Mouse (Mus musculus) embryo, embryonic 10 days (tissue): ENCODE measurements around the gene Brd7.

Experiments used
- DNase-seq: peaks from one replicate; pipeline ENCODE4 v3.0.0-alpha.2; 2015; ENCODE audit warnings: low spot score

The Brd7 gene

DNA sequence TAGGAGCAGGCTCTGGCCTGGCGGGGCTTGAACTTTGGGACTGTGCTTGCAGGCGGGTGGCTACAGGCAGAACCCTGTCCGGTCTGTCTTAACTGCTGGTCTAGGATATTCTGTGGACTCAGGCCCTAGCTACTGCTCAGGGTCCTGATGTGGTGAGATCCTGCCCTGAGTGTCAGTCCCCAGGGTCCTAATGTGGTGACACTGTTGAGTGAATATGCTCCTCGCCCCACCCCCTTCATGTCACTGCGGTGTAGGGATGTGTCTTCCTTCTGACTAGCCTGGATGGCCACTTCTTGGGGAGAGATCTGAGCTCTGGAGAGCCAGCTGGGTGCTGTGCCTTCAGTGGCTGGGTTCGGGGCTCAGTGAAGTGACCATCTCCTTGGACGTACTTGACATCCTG, 52.1 kb downstream of the Brd7 start:
- DNase-seq, result no peak

- DNase-seq, result no peak
These were observed 52.6 kb downstream of the Brd7 start for GRCm38 (mm10) chr8:88309274-88309873.

DNA sequence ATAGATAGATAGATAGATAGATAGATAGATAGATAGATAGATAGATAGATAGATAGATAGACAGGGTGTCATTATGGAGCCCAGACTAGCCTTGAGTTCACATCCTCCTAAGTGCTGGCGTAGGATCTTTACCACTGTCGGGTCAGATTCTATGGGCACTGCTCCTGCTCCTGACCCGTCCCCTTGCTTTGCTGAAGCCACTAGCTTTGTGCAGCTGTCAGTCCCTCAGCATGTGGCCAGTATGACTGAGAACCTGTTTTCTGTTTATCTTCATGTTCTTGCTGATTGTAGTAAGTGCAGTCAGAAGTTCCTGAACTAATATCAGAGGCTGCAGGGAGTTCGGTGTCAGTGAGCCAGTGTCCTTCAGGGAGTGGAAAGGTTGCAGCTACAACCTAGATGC, 54.3 kb downstream of the Brd7 start:
- no peak for DNase-seq

DNA sequence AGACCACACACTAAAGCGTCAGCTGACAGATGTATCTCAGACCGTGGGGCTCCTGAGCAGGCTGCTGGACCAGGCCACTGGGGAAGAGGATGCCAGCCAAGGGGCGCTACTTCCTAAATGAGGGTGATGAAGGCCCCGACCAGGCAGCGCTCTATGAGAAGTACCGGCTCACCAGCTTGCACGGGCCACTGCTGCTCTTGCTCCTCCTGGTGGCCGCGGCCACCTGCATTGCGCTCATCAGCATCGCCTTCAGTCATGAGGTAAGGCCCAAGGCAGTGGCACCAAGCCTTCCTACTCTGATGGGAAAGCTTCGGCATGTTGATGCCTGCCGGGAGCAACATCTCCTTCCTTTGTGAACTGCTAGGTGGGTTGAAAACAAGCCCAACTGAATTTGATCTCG, 55.5 kb downstream of the Brd7 start:
- peak; percentile 52 for DNase-seq

DNA sequence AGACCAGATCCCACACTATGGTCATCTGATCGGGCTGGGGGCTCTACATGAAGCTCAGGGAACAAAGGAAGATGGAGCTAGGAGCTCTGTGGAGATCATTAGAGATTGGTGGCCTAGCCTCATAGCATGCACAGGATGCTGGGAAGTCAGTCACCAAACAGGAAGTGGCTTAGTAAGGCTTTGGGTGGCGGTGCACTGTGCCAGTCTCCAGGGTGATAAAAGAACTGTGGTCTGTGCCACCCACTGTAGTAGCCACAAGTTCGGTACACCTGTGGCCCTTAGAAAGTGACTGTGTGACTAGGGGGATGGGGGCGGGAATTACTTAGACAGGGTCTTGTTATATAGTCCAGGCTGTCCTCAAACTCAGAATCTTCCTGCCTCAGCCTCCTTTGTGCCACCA, 56.2 kb downstream of the Brd7 start:
- no peak for DNase-seq

DNA sequence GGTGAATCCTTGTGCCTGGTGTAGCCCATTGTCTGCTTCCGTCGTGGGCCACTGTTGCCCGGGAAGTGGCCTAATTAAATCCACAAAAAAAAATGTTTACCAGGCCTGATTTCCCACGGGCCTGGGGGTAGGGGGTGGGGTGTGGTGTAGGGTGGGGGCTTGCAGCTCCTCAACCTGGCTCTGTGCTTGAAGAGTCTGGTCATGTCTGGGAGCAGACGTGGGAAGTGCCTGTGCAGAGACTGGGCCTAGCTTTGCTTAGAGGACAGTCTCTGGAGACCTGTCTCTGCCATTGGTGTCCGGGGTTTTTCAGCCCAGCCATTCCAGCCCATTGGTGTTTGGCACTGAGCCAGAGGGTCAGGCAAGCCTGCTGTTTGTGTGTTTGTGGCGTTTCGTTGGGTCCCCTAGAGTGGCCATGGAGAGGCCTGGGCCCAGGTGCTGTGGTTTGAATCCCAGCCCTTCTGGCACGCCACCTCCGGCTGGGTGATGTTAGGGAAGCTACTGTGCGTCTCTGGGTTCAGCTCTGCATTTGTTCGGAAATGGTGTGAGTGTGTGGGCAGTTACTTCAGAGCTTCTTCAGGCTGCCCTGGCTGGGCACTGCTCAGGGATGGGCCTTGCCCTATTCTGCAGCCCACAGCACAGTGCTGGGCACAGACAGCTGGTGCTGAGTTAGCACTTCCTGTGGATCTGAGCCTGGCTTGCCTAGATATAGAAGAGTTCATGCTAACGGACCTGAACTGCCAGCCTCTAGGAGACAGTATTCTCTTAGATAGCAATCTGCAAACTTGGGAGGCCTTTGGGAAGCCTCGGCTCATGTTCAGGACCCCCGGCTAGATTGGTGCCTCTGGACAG, 60.2 kb downstream of the Brd7 start:
- no peak for DNase-seq

DNA sequence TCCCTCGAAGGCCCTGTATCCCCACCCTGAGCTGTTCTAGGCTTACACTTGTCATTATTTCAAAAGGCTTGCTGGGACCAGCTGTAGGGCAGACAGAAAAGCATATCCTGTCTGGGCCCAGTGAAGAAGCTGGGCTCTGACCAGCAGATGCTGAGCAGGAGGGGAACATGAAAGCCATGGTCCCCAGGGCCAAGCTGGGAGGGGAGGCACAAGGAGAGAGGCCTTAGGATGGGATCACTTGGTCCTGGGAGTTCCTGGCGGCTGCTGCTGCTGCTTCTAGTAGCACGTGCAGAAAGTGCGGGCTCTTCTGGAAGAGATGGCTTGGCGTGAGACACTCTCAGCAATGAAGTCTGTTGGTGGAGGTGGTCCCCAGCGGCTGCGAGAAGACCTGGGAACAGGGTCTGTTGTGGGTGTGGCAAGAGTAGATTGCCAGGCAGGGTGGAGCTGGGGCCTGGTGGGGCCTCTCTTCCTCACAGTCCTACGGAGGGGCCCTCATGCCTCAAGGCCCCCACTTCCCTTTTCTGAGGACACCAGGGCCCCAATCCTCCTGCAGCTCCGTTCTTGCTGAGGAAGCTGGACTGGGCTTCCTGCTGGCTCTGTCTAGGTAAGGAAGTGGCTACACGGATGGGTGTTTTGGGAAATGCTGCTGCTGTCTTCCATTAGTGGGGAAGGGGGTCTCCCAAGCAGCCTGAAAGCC, 61.9 kb downstream of the Brd7 start:
- no peak for DNase-seq

DNA sequence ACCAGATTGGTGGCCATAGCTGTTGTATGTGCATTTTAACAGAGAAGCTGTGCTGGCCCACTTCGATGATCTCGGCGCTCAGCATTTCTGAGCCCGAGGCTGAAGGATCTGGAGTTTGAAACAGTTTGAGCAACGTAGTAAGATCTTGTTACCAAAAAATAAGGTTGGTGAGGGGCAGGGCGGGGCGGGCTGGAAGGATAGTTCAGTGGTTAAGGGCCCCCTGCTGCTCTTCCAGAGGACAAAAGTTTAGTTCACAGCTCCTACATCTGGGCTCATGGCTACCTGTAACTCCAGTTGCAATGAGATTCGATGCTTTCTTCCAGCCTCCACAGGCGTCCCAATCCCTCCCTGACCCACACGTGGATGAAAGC, 63.3 kb downstream of the Brd7 start:
- no peak for DNase-seq

- peak; percentile 44 for DNase-seq
These were observed 63.8 kb downstream of the Brd7 start for GRCm38 (mm10) chr8:88297976-88298732.

DNA sequence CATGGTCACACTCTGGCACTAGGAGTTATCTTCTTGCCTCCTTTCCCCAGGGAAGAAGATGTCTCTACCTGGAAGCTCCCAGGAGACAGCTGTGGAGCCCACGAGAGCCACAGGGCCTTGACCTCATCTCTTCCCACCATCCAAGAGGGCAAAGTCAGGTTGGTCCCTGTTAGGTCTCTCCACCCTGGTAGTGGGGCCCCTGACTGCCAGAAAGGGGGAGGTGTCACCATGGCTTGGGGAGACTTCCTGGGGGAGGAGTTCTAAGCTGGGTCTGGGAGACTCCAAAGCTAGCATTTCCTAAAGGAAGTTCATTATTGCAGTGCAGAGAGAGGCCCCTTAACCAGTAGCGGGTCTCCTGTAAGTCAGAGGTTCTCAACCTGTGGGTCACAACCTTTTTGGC, 67.0 kb downstream of the Brd7 start:
- DNase-seq, result no peak

GRCm38 (mm10) chr8:88293590-88294356, 68.2 kb downstream of the Brd7 start:
- no peak for DNase-seq

- no peak for DNase-seq
These were observed 69.1 kb downstream of the Brd7 start for GRCm38 (mm10) chr8:88292926-88293325.

GRCm38 (mm10) chr8:88291305-88291690, 70.7 kb downstream of the Brd7 start:
- no peak for DNase-seq

DNA sequence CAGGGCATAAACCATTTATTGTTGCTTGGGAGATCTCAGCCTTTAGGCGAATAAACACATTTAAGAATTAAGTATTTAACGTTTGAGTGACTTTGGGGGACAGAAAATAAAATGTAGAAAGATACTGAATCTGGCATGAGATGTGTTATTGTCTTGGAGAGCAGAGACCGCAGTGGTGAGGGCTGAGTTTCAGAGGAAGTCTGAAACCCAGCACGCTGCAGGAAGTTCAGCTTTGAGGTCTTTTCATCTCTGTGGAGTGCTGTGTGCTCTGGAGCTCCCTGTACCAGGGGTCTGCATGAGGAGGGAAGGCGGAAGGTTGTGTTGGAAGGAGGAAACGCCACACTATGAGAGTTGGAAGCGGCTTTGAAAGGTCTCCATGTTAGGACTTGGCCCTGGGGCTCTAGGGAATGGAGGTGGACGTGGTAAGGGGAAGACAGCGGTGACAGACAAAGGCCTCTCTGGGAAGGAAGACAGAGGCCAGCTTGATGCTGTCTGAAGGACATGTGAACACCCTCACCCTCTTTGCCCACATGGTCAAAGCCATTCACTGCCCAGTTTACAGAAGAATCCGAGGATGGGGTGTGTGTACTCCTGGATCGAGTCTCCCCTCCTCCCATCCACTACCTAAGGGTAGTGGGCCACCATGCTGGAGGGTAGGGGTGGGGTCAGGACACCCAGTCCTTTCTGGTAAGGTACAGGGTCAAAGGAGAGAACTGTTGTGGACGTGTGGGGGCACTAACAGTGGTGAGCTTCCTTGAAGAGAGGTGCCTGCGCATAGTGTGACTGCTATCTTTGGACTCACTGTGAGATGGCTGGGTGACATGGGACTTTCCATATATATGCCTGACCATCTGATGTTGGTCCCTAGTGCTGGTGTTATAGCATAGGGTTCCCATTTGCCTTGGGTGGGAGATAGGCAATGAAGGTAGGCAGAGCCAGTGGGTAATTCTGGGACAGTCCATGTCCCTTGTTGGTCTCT, 71.4 kb downstream of the Brd7 start:
- no peak for DNase-seq

GRCm38 (mm10) chr8:88289901-88290300, 72.1 kb downstream of the Brd7 start:
- DNase-seq, result no peak

DNA sequence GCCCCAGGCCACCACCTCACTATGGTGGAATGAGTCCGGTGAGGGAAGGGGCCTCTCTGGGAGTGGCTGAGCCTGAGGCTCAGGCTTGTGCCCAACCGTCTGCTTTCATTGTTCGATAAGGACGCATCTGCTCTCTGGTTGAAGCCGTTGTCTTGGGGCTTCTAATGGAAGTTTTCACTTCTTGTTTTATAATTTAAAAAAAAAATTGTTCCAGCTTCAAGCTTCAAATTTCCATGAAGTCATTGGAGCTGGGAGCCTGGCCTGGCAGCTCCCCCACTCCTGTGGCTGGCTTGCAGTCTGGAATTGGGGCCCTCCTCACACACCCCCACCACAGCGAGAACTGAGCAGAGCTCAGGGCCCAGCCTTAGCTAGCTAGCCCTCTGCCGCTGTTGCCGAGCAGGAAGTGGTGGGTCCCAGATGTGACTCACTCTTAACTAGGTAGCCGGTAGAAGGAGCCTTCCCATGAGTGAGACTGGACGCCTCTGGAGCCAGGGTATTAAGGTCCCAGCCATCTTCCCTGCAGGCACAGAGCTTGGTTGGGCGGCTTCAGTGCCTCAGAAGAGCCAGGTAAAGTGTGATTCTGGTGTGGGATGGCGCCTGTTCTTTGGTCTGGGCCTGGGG, 73.3 kb downstream of the Brd7 start:
- no peak for DNase-seq

DNA sequence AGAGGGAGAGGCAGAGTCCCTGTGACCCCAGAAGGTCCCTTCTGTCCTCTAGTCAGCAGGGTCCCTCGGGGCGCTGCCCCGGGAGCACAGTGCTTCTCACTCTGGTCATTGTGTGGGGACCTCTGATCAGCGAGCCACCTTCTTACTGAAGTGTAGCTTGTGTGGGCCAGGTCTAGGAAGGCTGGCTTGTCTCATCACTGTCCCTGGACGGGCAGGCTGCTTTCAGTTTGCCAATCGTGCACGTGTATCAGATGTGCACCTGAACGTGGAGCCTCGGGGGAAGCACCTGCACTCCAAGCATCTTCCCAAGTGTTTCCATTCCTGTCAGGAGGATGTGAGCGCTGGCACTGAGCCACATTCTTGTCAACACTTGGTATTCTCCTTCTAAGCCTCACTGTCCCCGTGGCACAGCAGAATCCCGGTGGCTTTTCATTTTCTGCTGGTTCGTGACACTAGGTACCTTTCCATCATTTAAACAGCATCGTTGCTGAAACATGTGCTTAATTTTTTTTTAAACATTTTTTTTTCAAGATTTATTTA, 75.5 kb downstream of the Brd7 start:
- DNase-seq, result no peak

DNA sequence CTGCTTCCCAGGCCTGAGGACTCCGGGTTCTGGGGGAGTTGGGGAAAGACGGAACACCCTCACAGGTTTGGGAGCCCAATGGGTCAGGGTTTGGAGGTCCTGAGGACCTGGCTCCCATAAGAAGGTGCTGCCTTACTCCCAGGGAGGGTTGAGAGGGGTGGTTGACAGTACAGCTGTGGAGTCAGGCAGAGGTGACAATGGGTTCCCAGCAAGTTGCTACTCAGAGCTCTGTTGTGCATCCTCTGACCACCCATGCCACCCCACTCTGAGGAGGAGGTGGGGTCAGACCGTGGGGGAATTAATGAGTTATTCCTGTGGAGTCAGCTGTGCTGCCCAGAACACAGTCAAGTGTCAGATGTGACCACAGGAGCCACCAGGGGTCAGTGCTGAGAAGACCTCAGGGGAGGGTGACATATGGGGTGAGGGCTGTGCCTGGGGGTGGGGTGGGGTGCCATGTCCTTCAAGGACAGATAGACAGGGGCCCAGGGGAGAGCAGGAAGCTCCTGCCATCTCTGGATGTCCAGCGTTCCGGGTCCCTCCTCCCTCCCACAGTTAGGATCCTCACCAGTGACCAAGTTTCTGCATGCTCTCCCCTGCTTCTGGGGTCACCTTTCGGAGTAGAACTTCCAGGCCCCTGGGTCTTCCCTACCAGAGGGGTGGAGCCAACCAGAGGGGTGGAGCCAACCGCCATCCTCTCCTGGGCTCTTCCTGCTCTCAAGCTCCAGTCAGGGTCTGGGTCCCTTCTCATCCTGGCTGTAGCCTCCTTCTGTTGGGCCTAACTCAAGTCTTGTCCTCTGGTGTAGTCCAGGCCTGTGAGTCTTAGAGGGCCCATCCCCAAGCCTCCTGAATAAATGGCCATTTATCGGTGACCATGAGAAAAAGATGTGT, 76.3 kb downstream of the Brd7 start:
- DNase-seq, result no peak

- DNase-seq, result peak; percentile 45
These were observed 77.3 kb downstream of the Brd7 start for GRCm38 (mm10) chr8:88284738-88285137.
